Mouse (Mus musculus) thymus, adult 18-20 months (tissue): ENCODE measurements around the gene Gadd45a.
"Not testable (repeated sequence)": the region's sequence is repeated elsewhere in the genome, so short reads cannot be mapped to it uniquely, and the experiment has no call there.

Experiments
- DNase-seq, 2 experiments: peaks; one replicate each; pipeline ENCODE4 v3.0.0; 2022; ENCODE audit warnings: mixed read lengths in 2 of 2

The Gadd45a gene

DNA sequence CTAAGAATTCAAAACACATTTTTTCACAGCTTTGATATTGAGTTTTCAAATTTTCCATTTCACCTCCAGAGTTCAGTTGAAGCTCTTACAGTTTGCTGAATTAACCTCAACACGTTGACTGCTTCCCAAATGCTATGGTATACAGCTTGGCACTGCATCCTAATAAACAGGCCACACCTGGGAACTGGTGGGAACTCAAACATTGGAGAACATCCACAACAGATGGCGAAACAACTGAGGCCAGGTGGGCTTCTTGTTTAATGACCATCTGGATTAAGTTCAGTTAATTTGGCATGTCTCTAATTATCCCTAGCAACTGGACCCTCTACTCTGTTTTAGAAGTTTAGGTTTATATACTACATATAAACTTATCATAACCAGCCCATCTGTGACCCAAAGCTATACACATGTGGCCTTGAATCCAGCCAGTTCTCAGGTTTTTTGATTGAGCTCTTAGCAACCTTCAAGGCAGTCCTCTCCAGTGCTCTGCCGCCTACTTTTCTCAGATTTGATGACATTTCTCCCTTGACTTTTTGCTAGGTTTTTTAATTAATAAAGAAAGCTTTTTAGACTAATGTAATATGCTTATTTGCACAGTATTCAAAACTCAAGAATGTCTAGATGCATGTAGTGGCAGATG, 10.9 kb upstream of the Gadd45a start:
- DNase-seq = no peak

DNA sequence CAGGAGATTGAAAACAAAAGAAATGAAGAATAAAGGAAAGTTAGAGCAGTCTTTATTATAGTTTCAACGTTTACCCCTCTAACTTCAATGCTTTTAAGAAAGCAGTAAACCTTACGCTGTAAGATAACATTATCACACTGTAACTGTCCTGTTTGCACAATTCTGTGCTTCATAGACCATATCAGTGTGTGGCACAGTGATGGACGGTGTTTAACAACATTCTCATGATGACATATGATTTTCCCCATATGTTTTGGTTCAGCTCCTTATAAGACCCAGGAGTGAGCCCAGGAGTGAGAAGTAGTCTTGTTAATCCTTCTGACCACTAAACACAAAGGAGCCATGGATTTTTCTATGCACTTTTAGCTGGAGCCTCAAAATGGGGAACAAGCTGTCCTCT, 9.7 kb upstream of the Gadd45a start:
- DNase-seq = no peak

DNA sequence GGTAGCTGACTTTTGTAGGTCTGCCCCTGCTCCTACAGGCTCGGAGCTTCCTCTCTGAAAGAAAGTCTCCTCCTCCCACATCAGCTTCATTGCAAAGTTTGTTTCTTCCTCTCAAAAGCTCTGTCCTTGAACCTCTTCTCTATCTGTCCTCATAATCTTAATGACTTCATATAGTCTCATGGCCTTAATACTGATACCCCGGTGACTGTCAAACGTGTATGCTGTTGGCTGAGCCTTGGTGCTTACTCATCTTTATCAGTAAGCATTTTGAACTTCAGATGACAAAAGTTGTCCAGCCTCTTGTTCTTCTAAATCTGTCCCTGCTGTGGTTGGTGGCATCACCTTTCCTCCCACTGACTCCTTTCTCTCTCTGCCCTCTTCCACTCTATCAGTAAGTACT, 8.2 kb upstream of the Gadd45a start:
- no peak for DNase-seq

DNA sequence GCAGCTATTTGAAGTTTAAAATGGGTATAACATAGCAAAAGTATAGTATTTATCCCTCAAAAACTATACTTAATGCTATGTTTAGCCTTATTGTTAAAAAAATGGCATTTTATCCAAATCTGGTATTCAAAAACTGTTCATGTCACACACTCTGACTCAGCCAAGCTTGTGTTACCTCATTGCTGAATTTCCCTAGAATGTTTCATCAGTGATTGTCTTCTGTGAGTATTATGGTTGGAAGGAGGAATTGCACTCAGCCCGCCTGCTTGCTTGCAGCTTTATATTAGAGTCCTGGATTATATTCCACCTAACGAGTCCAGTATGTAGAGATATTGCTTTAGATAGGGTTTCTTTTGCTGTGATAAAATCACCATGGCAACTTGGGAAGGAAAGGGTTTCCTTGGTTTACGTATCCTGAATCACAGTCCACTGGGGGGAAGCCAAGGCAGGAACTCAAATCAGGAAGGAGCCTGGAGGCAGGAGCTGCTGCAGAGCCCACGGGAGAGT, 3.7 kb upstream of the Gadd45a start:
- DNase-seq = no peak

DNA sequence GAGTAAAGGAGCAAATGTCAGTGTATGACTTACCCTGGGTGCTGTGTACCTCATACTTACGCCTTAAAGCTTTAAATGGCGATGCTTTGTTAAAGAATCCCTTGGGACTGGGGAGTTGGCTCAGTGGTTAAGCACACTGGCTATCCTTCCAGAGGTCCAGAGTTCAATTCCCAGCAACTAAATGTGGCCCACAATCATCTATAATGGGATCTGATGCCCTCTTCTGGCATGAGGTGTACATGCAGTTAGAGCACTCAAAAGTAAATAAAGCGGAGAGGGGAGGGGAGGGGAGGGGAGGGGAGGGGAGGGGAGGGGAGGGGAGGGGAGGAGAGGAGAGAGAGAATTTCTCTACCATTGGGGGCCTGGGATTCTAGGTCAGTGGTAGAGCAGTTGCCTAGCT, 1.7 kb upstream of the Gadd45a start:
- DNase-seq = no peak

DNA sequence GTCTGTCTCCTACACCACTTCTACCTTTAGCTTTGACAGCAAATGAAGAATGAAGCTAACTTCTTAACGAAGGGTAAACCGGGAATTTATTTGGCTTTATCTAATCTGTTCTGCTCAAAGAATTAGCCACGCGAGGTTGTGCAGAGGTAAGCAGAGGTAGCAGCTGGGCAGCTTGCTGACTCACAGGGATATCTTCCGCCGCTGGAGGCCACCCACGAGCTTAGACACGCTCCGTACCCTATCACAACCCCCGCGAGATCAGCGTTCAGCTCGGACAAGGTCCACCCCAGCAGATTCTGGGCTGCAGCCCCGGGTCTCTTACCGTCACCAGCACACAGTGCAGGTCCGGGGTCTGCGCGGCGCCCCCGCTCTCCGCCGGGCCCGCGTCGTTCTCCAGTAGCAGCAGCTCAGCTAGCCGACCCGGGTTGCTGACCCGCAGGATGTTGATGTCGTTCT, 873 bp downstream of the Gadd45a start:
- DNase-seq = peak; percentile 66 to 69

DNA sequence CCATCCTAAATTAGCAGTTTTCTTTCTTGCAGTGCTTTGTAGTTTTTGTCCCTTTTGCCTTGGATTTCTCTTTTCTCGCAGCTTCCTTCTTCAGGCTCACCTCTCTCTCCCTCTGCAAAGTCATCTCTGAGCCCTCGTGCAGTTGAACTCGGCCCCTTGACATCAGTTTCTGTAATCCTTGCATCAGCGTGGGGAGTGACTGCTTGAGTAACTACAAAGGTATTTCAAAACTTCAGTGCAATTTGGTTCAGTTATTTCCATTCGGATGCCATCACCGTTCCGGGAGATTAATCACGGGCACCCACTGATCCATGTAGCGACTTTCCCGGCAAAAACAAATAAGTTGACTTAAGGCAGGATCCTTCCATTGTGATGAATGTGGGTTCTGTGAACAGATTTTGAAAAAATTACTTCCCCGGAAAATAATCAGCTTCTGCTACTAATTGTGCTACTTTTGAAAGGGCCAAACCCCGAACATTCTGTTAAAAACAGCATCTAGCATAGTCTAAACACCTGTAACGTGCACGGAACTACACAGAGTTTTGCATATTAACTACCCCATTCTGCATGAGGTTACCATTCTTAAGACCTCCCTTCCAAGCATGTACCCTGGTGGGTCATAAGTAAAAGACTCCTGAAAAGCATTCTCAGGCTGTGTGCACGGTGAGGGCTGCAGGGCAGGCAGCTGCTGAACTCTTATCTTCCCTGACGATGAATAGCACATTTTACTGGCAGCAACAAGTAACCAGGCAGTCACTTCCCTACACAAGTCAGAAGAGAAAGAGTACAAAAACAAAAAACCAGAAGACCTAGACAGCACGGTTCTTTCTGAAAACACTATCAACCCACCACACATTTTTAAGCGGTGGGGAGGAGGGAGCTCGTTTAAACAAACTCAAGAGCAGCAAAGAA, 1.6 kb downstream of the Gadd45a start:
- DNase-seq = no peak

DNA sequence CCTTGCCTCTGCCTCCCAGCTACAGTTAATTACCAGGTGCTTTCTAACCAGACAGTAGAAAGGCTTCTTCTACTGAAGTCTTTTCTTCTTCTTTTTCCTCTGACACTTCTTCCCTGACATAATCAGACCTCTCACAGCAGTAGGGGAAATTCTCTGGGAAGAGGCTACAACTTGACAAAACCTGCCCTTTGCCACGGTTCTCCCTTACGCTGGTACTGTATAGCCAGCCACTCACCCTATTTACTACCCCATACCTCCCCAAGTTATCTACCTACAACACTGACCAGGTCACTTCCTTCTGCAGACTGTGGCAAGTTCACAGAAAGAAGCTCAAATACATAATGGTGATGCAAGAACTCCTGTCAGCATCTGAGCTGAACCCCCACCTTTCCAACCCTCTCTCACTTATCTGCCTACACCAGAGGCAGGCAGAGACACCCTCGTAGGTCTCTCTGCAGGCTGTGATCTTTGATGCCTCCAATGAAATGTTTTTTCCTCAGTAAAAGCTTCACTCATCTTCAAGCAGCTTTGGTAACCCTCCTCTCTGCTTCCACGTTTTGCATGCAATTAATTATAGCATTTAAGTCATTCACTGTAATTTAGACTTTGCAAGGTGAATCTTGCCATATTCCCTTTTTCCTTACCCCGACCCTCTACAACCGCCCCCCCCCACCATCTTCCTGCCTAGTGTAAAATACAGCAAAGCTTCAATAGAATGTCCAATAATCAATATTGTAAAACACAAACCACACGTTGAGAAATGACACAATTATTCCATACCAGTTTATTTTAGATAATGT, 2.7 kb downstream of the Gadd45a start:
- no peak for DNase-seq

DNA sequence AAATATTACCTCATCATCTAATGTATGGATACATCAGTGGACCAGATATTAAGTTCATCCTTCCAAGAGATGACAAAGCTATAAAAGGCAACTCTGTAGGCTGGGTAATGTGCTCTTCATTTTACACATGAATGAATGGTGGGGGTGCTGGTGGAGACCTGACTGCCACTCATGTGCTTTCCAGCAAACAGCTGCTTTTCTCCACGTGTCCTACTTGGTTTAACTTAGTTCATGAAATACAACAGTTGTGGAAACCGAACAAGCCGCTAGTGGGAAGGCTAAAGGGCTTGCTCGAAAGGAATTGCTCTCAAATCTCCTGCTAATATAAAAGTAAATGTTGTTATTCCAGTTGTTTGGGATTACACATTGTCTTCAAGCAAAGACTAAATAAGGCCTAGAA, 3.7 kb downstream of the Gadd45a start:
- DNase-seq = no peak

DNA sequence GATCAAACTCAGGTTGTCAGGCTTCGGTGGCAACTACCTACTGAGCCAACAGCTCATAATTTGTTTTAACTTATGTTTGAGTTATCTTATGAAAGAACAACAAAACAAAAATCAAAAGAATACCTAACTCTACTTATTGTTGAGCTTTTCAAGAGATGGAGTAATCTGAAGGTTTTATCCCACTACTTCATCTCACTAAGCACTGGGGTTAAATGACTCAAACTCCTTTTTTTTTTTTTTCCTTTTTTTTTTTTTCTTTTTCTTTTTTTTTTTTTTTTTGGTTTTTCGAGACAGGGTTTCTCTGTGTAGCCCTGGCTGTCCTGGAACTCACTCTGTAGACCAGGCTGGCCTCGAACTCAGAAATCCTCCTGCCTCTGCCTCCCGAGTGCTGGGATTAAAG, 4.3 kb downstream of the Gadd45a start:
- not testable (repeated sequence) for DNase-seq

DNA sequence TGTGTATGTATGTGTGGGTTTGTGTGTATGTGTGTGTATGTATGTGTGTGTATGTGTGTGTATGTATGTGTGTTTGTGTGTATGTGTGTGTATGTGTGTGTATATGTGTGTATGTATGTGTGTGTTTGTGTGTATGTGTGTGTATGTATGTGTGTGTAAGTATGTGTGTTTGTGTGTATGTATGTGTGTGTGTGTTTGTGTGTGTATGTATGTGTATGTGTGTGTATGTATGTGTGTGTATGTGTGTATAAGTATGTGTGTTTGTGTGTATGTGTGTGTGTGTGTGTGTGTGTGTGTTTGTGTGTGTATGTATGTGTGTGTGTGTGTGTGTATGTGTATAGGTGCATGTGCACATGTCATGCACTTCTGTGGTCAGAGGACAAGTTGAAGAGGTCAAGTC, 4.7 kb downstream of the Gadd45a start:
- DNase-seq = not testable (repeated sequence)

DNA sequence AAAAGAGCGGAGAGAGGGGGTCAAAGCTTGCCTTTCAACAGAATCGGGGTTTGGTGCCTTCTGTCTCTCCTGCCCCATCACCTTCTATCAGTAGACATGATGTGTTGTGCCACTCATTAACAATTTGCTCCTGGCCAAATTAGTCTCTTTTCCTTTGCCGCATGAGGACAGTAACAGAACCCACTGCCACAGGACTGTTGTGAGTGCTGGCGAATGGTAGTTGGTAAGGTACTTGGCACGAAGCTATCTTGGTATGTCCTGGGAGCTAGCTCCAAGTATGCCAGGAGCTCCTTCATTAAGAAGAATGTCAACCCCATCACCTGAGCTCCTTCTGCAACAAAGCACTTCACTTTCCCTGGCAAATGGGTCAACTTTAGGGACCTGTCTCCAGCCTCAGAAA, 6.4 kb downstream of the Gadd45a start:
- DNase-seq = no peak

DNA sequence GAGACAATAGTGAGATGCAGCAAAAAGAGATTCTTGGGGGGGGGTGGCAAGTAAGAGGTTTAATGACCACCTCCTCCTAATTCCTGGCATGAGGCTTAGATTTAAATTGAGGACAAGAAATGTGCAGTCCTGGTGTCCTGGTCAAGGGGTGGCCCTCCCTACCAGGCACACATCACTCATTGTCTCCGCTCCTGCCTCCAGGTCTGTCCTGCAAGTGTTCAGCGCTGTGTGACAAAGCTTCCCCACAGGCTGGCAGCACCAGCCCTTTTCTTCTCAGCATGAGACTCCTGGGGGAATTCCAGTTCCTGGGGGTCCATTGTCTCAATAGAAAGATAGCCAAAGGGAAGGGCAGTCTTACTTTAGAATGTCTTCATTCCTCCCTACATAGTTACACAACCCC, 6.8 kb downstream of the Gadd45a start:
- DNase-seq = no peak

DNA sequence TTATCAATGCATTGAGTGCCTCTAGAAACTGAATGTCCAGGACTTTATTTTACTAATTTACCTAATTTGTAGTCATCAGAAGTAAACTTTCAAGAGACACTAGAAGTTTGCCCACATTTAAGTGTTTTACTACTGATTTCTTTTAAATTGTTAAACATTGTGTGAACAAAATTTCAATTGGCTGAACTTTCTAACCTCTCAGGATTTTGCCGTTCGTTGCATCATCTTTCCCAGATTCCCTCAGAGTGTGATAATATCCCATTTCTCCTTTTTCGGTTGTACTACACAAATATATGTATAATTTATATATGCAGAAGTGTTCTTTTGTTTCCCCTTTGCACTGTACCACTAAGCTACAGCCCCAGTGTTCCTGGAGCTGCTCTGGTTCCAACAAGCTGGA, 7.3 kb downstream of the Gadd45a start:
- no peak for DNase-seq

DNA sequence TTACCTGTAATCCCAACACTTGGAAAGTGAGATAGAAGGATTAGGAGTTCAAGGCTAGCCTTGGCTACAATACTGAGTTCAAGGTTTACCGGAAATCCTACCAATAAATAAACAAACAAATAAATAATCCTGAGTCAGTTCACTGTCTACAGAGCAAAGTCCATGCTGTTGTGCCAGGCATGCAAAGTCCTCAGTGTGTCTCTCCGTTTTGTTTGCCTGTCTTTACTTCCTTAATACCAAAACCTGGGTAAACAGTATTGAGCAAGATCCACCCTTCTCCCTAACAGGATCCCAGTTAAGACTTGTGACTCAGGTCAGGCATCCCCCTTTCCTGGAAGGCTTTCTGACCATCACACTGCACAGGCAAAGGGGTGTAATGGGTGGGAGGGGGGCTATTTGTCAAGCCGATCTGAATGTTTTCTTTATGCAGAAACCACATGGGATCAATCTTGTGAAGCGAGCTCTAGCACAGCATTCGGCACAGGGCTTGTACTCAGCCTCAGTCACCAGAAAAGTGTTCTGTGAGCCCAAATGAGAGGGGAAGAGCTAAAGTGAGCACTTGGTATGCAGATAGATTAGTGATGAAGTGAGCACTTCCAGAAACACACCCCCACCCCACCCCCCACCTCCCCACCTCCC, 7.8 kb downstream of the Gadd45a start:
- no peak for DNase-seq

DNA sequence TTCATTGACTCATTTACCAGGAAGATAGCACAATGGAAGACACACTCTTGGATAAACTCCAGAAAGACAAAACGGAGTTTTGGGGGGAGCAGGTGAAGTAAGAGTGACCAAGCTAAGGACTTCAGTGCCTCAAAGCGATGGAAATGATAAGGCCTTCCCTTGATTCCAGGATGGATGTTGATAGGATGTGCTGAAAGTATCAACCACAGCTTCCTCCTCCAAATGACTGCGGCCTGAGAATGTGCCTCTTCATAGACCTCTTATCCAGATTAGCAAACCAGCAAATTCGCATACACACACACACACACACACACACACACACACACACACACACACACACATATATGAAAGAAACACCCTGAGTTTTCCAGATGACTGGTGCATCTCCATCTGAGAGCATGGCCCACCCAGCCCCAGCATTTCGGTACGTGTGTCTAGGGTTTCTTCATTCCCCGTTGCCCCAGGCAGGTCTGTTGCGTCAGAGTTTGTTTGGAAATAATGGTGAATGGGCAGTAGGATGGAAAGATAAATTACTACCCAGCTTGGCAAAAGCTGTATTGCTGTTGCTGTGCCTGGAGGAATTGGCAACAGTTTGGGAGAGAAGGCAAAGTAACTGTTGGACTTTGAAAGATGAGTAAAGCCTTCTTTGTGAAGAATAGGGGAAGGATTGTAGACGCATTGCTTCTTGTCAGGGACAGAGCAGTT, 9.7 kb downstream of the Gadd45a start:
- DNase-seq = no peak

DNA sequence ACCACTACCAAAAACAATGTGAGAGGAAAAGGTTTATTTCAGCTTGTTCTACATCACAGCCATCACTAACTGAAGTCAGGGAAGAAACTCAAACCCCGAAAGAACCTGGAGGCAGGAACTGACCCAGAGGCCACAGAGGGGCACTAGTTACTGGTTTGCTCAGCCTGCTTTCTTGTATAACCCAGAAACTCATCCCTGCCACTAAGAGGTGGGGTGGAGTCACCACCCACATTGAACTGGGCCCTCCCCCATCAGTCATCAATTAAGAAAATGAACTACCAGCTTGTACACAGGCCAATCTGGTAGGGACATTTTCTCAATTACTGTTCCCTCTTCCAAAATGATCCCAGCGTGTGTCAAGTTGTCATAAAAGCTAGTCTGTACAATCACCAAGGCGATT, 10.6 kb downstream of the Gadd45a start:
- no peak for DNase-seq

DNA sequence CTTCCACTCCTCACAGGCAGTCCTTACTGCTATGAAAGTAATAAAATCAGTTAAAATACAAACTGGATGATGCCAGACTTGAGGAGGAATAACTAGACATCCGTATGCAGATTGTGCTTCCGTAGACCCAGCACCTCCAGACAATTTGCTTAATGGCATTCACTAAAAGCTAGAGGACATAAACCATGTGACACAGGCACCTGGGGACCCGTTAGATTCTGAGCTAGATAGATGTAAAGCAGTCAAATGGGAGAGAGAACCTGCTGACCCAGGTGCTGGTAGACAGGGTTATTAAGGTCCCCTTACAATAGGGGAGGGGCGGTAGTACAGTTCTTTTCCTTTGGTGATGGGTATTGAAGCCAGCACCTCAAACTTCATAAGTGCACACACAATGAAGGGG, 13.5 kb downstream of the Gadd45a start:
- no peak for DNase-seq

DNA sequence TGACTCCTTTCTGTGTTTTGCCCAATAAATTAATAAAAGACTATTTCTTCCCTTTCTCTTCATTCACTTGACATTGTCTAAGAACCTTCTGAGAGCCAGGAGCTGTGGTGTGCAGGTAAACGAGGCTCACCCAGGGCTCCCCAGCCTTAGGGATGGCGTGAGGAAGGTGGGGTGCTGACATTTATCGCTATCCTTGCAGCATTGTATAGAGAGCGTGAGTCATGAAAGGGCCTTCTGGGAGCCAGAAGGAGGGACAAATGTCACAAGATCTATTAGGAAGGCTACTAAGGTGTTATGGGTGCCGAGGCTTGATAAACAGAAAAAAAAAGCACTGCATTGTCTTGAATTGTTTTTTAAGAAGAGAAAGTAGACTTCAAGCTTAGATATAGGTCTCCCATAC, 15.9 kb downstream of the Gadd45a start:
- DNase-seq = no peak

DNA sequence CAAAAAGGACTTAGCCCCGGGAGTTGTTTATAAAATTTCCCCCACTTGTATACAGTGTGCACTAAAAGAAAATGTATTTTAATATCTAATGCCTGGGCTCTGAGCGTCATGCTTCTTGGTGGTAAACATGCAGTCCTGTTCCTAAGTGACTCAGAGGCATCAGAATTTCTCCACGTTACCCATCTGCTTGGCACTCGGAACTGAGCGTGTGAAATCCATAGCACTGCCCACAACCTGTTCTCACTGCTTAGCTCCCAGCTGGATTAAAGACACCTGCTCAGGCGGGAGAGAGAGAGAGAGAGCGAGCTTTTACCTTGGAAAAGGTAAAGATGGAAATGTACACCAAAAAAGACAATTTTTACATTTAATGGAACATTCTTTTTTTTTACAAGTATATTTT, 18.3 kb downstream of the Gadd45a start:
- not testable (repeated sequence) for DNase-seq

DNA sequence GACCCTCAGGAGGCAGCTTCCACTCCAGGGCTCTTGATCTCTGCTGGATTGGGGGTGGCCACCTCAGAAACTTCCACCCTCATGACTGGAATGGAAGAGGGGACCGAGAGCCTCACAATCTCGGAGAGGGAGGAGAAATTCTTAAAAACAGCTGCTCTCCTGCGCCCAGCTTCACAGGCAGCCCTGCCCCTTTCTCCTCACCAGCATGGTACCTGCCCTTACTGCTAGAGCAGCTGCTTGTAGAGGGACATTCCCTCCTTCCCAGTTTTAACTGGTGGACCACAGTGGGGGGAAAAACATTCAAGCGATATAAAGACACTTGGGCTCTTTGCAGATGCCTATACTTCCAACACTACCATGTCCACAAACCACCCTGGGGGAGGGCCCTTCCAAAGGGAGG, 18.9 kb downstream of the Gadd45a start:
- no peak for DNase-seq

DNA sequence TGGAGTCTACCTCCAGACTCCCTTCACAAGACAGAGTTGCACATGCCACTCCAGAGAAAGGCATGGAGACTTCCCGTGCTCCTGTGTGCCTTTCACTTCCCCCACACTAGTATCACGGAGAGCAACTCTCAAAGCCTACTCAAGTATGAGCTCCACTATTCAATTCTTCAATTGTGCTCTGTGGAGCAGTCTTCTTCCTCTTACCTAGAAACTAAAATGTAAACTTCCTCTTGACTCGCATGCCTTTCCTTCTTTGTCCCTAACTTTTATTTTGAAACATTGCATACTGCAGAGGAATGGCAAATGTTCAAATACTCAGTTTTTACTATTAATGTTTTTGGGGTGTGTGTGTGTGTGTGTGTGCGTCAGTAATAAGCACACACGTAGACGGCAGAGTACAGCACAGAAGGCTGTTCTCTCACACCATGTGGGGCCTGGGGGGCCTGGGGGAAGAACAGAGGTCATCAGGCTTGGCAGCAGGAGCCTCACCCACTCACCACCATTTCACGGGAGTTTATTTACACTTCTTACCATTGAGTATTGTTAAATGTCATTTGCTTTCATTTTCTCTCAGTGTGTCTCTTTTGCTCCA, 20.6 kb downstream of the Gadd45a start:
- DNase-seq = no peak
